Mouse (Mus musculus) right cerebral cortex, adult 18-20 months (tissue): ENCODE results near the gene Wbp2nl.

Experiments
- DNase-seq: peaks from one replicate; pipeline ENCODE4 v3.0.0; 2022; ENCODE audit warnings: mixed read lengths

Gene Wbp2nl

DNA sequence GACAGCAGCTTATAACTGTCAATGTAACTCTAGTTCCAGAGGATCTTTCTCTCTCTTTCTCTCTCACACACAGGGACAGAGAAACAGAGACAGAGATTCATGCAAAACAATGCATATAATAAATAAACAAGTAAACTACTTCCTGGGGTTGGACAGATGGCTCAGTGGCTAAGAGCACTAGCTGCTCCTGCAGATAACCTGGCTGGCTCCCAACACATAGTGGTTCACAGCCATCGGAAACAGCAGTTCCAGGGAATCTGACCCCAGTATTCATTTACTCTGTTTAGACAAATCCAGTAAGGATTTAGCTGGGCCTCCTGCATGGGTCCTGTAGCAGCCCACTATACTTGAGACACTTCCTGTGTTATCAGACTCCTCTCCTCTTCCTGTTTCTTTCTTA, 20.9 kb downstream of the Wbp2nl start:
- DNase-seq: no peak

DNA sequence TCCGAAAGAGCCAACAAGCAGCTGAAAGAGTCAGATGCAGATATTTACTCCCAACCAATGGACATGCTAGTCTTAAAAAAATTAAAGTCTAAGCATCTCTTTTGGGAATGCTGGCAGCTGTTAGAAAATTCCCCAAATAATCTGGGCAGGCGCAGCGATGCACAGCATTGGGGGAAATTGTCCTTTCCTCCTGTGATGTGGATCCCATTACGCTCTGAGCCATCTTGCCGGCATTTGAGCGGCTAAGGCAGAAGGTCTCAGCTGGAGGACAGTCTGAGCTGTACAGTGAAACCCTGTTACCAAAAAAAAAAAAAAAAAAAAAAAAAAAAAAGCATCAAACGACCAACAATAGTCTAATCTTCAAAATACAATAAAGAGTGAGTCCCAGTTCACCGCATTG, 23.4 kb downstream of the Wbp2nl start:
- DNase-seq: no peak

DNA sequence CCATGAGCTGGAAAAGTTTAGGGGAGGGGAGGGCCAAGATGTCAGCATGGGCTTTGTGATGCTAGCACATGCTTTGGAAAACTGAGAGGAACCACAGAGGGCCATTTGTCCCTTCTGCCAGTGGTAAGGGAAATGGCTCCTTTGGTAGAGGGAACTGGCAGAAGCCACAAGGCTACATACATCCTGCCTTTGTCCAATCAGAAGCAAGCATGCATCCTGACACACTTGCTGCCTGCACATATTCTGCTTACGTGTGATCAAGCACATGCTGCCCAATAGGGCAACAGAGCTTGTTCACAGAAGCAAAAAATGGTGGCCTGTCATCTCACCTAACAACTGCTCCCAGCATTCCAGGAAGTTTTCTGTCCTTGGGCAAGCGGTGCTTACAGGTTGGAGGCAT, 26.6 kb downstream of the Wbp2nl start:
- no peak for DNase-seq

DNA sequence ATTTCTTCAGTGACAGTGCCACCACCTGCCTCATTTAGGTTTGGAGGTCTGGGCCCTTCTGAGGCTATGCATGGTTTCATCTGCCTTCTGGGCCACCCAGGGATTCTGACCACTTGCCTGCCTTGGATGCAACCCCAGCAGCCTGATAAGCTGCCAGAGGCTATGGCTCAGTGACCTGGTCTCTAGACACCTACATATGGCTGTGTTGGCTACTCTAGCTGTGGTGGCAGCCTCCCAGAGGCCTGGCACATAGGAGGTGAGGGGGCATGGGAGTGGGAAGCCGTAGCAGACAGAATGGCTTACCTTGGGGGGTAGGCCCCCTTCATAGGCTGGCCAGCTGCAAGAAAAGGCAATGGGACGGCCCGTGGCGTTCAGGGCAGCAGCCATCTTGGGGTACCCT, 36.4 kb downstream of the Wbp2nl start:
- no peak for DNase-seq

DNA sequence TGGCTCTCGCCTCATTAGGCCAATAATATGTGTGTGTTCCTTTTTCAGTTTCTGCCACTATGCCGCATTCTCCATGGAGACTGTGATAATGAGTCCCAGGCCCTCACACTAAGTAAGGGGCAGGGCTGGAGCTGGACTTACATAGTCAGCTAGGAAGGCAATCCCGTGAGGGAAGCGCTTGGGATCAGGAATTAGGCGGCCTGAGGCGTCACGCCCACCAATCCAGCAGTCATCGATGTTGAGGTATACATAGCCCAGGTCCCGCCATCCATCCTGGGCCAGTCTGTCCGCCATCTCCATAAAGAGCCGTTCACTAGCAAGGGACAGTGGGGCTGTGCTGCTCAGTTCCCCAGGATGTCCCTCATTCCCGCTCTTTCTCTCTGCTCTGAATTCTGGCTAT, 37.9 kb downstream of the Wbp2nl start:
- DNase-seq: no peak

DNA sequence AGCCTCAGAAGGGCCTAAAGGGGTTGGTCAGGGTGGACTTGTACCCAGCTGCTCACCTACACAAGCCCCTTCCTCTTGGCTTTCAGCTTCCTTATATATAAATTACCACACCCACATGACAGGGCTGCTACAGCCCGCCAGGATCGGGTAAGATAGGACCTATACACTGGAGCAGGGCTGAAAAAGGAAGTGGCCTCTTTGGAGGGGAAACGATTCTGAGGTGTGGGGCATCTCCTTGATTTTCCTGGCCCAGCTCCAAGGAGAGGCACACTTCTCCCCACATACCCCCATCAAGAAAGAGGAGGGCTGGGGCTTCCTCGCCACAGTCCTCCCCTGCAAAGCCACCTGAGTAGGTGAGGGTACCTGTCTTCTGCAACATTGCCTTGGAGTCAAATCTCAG, 39.1 kb downstream of the Wbp2nl start:
- no peak for DNase-seq

DNA sequence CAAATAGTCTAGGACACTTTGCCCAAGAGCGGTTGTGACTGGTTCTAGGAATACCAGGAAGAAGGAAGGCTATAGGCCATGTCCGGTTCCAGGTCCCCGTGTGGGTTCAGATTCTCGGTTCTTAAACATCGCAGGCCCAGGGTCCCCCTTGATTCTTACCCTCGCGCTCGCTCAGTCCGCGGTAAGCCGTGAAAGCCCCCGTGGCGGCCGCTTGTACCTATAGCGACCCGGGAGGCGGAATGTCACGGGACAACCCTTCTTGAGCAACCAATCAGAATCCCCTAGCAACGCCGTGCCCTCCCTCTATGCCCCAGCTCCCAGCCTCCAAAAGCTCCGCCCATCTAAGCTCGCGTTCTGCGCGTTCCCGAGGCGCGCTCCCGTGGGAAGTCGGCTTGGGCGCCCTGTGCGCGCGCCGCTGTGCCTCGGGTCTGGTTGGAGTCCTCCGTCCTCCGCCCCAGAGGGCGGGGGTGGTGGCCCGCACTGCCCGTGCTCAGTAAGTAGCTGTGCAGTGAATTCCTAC, 39.9 kb downstream of the Wbp2nl start, which contains the start of the genes Naga, Pheta2 and Smdt1:
TSS of gene Naga (minus strand) at position 333 of the 520 bp plus-strand sequence.
TSS of gene Pheta2 (plus strand) at position 350 of the 520 bp plus-strand sequence.
TSS of gene Smdt1 (plus strand) at position 367 of the 520 bp plus-strand sequence.
- DNase-seq: peak; percentile 96

DNA sequence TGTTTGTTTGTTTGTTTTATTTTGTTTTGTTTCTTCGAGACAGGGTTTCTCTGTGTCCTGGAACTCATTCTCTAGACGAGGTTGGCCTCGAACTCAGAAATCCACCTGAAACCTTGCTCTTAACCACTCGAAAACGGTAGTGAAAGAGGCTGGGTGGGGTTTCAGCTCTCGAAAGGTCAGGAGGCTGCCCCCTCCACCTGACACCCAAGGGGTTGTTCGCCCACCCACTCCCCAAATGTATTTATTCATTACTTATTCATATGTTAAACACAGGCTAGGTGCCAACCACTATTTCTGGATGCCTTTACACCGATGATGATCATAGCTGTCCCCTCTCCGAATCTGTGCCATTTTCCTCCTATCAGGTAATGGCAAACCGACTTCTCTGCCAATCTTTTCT, 40.4 kb downstream of the Wbp2nl start:
- no peak for DNase-seq

DNA sequence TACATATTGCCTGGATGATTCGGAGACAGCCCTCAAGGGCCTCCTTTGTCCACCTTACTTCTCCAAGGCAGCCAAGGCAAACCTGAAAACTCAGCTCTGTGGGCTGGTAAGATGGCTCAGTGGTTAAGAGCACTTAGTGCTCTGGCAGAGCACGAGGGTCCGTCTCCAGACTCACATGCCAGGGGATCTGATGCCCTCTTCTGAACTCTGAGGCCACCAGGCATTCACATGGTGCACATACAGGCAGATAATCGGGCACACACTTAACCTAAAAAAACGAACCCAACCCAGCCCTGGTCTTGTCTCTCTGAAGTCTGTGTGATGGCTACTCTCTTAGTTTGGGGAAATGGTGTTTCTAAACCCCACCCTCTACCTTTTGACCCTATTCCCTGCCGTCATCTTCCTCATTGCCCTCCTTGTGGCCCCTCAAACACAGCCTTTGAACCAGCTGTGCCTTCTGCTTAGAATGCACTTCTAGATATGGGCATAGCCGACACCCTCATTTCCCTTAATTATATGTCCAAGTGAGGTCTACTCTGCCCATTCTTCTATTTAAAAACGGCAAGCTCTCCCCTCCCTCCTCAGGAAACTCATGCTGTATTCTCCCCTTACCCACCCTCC, 41.0 kb downstream of the Wbp2nl start:
- no peak for DNase-seq

DNA sequence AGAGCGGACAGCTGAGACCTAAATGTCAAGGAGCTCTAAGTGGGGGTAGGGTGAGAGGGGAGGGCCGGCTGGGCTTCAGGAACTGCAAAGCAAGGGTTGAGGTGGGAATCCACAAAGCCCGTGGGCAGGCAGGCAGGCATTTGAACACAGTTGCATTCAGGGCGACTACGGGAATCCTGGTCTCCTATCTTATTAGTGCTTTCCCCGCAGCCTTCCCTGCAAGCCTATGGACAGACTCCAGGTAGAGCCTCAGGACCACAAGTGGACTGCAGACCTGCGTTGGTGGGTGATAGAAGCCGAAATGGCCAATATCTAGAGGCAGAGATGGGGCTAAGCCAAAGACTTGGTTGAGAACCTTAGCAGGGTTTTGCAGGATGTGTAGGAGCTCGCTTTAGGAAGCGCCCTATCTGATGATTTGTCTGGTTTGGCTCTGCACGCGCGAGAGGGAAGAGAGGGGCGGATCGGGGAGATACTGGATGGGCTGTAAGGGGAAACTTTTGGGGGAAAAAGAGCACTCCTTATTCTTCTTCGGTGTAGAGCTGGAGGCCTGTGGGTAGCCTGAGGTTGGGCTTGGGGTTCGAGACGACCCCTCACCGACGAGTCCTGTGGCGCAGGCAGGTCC, 41.8 kb downstream of the Wbp2nl start:
- DNase-seq: no peak

DNA sequence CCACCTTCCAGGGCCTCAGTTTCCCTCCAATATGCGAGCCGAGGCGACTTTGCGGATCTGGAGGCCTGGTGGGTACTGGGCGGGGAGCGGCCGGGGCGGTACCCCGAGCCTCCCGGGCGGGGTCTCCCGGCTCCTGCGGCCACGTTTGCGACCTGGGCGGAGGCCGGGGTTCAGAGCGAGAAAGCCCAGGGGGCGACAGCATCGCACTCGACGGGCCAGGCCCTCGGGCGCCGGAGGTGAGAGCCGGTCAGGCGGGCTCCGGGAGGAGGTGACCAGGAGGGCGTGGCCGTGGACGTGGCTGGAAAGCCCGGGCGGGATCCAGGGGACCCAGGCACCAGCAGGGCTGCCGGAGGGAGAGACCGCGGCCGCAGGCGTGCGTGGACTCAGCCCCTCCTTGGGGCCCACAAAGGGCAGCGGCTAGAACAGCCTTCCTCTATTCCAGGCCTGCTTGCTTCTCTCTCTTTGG, 42.3 kb downstream of the Wbp2nl start:
- DNase-seq: no peak

DNA sequence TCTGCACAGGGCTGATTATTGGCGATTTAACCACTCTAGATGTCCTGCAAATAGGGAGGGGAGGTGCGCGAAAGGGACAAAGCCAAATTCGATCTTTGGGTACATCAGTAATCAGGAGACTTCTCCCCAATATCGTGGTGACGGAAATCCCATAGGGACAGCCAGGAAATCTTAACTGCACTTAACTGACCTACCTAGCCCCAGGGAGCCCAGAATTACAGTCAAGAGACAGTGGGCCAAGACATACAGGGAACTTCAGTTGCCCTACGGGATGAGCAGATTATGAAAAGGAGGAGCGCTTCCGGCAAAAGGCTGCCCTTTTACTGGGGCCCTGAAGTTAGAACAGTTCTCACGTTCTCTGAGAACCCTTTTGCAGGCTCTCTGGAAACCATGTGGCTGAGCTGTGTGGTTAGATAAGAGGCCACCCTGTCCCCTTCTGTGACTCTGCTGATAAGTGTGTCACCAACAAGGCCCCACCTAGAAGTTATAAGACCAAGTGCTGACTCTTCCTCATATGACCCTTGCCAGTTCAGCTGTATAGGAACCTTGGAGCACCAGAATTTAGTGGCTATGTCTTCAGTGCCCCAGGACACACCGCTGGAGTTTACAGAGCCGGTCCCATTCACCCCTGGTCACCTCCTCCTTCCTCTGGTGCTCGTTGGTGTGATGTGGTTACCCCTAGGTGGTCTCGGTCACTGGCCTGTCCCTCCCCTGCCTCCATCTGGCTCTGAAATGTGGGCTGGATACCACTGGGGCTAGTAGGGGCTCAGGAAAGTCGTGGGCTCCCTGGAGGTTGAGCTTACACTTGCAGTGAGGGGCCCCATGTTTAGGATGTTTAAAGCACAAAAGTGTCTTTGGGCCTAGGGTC, 43.2 kb downstream of the Wbp2nl start:
- DNase-seq: no peak

DNA sequence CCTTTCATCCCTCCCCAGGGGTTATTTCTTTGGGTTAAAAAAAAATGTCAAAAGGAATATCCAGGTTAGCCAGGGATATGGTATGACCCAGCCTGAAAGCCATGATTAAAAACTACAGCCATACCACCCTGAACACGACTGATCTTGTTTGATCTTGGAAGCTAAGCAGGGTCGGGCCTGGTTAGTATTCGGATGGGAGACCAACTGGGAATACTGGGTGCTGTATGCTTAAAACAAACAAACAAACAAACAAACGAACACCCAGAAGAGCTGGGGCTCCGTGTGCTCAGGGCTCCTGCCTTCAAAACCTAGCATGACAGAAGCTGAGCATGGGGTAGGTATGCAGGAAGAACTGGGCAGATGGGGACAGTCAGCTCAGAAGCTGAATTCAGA, 43.8 kb downstream of the Wbp2nl start:
- no peak for DNase-seq

DNA sequence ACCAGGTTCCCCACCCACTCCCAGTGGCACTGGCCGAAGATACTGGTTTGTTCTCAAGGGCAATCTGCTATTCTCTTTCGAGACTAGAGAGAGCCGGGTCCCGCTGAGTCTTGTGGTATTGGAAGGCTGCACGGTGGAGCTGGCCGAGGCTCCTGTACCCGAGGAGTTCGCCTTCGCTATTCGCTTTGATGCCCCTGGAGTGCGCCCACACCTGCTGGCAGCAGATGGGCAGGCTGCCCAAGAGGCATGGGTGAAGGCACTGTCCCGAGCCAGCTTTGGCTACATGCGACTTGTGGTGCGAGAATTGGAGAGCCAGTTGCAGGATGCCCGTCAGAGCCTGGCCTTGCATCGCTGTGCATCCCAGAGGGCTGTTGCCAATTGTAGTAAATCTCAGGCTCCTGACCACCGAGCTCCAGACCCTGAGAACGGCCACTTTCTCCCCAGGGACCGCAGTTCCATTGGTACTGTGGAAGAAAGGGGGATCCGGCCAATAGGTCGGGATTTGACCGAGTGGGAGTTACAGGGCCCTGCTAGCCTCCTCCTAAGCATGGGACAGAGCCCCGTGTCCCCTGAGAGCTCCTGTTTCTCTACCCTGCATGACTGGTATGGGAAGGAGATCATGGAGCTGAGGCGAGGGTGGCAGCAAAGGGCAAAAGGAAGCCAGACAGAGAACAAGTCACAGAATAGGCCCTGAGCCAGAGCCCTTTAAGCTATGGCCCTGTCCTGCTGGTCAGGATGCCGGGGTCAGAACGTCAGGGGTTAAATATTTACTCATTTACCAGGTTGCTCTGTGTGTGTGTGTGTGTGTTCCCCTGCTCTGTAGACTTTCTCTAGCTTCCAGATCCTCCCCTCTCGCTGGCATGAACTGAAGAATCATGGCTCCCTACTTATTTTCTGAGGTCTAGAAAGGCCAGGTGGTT, 44.9 kb downstream of the Wbp2nl start:
- no peak for DNase-seq

DNA sequence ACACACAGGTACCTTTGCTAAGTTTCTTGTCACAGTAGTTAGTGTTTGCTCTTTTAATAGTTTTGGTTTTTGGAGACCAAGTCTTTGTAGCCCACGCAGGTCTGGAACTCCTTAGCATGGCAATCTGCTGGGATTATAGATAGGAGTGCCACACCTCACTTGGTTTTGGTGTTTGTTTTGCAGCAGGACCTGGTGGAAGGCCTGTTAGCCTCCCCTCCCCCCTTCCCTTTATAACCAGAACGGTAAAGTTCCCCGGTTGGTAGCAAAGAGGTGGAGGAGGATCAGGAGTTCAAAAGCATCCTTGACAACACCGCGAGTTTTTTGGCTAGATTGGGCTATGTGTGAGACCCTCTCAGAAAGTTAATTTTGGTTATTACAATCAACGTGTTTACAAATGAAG, 46.2 kb downstream of the Wbp2nl start:
- DNase-seq: no peak

DNA sequence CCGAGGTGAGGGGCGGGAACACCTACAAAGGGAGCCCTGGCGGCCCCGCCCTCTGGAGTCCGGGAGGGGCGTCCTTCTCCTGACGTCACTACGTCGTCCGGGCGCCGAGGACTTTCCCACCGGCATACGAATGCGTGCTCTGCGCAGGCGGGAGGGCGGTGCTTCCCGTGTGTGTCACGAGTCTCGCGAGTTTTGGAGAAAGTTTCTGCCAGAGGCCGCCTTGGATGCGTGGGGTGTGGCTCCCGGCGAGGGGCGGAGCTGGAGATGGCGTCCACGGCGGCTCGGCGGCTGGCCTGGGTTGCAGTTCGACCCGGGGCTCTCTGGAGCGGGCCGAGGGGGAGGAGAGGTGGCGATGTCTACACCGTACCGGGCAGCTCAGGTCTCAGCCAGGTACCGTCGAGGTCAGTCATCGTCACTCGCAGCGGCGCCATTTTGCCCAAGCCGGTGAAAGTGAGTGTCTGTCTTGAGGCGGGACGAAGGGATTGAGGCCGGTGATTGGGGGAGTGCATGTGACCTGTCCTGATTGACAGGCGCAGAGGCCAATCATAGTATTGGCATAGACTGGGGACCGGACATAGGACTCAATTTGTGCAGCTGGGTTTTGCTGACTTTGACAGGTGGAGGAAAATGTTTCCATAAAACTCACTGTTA, 47.2 kb downstream of the Wbp2nl start:
- DNase-seq: peak; percentile 98

DNA sequence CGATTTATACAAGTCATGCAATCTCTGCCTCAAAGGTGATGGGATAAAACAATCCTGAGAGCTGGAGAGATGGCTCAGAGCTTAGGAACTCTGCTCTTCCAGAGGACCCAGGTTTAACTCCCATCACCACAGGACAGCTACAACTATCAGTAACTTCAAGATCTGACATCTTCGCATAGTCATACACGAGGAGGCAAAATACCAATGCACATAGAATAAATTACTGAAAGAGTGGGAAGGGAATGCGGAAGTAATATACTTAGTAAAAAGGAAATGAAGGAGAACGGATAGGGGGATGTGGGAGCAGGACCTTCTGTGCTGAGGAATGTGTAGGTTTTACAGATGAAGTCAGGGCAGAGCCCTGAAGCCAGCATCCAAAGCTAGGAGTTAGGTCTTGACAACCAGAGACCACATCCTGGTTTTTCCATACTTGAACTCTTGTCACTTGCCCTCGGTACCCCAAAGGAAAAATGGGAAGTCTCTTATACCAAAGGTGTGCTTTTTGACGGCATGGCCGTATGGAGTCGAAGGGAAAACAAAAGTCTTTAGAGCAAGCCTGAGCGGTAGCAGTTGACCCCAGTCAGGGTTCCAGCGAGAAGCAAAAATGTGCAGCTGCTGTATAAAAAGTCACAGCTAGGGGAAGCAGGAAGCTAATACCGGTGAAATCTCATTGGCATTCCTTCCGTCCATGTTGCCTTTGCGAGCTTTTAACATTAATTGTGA, 48.0 kb downstream of the Wbp2nl start:
- DNase-seq: no peak

DNA sequence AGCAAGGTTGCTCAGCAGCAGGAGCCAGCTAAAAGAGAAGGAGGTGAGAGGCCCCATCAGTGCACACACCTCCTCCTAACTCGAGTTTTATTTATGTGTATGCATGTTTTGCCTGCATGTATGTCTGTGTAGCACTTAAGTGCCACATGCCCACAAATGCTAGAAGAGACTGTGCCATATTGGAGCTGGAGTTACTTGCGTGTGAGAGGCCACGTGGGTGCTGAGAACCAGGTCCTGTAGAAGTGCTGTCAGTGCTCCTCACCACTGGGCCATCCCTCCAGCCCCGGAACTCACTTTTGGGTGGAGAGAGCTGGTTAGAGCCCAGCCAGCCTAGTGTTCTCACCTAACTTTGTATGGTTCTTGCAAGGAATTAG, 48.5 kb downstream of the Wbp2nl start:
- no peak for DNase-seq

DNA sequence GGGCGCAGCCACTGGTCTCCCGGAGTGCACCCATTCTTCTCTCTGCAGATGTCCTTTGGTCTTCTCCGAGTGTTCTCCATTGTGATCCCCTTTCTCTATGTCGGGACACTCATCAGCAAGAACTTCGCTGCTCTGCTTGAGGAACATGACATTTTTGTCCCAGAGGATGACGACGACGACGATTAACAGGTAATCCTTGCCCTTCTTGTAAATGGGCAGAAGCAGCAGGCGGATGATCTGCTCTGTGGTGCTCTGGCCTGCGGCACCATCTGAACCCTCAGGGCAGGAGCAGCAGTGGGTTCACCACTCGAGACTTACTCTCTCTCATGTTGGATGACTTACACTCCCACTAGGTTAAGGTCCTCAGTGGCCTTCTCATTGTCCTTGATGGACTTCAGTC, 49.1 kb downstream of the Wbp2nl start:
- no peak for DNase-seq

DNA sequence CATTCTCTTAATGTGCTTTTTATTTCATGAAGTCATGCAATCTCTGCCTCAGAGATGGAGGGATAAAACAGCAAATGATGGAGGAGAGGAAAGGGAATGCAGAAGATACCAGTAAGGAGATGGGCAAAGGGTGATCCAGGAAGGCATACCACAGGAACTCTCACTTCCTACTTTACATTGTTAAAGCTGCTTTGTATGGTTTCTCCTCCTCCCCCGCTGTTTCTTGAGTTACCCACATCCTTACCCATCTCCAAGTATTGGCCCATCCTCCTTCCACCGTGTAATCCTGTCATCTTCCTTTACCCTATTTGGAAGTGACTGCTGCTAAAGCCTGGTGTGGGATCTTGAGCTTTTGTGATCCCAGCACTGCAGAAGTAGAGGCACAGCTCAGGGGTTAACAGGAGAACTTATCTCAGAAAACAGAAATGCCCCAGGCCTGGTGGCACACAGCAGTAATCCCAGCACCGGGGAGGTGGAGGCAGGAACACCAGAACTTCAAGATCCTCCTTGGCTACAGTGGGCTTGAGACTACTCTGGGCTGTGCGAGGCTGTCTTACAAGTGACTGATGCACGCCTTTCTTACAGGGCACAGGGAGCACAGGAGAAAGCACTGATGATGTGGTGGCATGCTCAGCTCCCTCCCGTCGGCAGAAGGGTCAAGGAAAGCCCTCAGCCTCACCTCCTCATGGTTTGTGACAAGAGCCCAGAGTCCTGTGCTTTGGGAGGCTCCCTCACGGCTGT, 49.7 kb downstream of the Wbp2nl start:
- no peak for DNase-seq

DNA sequence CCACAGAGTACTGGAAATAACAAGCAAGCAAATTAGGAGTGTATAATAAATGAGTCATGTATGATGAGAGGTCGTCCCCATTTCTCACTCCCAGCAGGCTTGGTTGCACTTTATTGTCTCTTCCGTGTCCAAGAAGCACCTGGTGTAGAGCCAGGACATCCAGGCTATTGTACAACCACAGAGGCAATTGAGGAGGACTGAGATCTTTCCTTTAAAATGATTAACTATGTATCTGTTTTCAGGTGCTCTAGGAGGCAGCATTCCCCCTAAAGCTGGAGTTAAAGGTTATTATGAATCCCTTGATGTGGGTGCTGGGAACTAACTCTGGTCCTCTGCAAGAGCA, 50.2 kb downstream of the Wbp2nl start:
- no peak for DNase-seq
